Mouse (Mus musculus) lung, postnatal 0 days (tissue): ENCODE results near the gene Lrrc20.

Experiments
- CTCF ChIP-seq: IDR thresholded peaks from 2 replicates; pipeline ENCODE4 v1.5.1; 2016; ENCODE audit warnings: antibody characterized with exemption, mild to moderate bottlenecking
- EP300 ChIP-seq: IDR thresholded peaks from 2 replicates; pipeline ENCODE4 v1.6.1; 2016; ENCODE audit warnings: antibody characterized with exemption, mild to moderate bottlenecking, control low read depth

GRCm38 (mm10) chr10:61536130-61537035, 60.8 kb downstream of the Lrrc20 start:
- no peak for TF ChIP-seq CTCF
- peak; percentile 81 for TF ChIP-seq EP300
